Mouse (Mus musculus) testis, postnatal 14 days (tissue): ENCODE data around the gene Rpl39.
"Not testable (repeated sequence)": the region's sequence is repeated elsewhere in the genome, so short reads cannot be mapped to it uniquely, and the experiment has no call there.

Source experiments
- DNase-seq: peaks from one replicate; pipeline ENCODE4 v3.0.0; 2021; ENCODE audit warnings: low spot score

Gene Rpl39

DNA sequence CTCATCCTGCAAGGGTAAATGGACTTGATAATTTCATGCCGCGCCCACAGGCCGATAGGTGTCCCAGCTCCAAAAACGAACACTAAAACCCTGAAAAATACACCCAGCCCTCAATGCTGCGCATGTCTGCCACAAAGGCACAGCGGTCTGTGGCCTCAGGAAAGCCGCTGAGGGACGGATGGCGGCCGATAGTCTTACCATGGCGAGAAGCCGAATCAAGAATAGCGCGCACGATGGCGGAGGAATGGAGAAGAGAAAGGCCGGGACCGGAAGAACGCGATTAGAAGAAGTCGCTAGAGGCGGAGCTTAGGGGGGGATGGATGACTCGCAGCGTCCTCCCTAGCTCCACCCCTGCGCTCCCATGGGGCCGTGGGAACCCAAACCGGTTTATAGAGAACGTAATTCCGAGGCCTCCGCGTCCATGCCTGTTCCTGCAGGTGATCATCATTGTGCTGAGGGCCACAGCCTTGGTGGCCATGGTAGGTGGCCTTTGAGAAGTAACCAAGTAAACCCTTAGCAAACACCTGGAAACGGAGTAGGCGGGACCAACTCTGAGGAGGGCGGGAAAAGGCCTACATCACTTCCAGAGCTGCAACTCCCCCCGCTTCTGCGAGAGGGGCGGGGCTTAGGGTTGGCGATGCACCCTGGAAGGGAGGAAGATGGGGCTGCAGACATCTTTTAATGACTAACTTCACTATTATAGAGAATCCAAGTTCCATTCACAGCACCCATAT is at the start of gene Rpl39:
TSS of gene Rpl39 (minus strand) at position 476 of the 734 bp plus-strand sequence.
- DNase-seq = peak; percentile 85

DNA sequence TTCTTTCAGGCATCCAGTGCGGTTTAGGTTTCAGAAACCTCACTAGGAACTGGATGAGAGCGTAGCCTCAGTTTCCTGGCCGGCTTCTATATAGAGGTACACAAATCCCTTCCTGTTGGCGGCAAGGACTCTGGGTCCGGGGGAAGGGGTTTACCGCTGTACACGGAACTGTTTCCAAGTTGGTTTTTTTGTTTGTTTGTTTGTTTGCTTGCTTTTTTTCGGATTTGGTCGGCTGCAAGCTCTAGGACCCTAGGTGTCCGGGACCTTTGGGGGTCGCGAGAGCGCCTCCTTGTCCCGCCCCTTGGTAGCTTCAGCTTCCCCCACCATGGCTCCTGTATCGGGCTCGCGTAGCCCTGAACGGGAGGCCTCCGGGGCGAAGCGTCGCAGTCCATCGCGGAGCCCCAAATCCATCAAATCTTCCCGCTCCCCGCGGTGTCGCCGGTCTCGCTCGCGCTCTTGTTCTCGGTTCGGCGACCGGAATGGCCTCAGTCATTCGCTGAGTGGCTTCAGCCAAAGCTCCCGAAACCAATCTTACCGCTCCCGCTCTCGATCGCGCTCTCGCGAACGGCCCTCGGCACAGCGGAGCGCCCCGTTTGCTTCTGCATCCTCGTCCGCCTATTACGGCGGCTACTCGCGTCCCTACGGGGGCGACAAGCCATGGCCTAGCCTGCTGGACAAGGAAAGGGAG is 41.6 kb upstream of the Rpl39 start, which contains the start of gene Nkap:
TSS of gene Nkap (plus strand) at position 125 of the 688 bp plus-strand sequence.
- DNase-seq = peak; percentile 80

DNA sequence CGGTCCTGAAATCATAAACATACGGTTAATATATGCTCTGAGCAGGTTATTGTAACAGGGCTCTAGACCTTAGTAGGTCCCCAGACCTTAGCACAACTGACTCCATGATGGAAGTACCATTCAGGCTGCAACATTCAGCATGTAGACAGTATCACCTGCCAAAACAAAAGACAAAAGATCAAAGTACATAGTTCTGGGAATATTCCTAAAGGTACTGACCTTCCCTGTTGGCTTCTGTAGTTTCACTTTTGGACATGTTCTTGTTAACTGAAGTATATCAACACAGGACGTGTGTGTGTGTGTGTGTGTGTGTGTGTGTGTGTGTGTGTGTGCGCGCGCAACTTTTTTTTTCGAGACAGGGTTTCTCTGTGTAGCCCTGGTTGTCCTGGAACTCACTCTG is 40.3 kb upstream of the Rpl39 start:
- no peak for DNase-seq

DNA sequence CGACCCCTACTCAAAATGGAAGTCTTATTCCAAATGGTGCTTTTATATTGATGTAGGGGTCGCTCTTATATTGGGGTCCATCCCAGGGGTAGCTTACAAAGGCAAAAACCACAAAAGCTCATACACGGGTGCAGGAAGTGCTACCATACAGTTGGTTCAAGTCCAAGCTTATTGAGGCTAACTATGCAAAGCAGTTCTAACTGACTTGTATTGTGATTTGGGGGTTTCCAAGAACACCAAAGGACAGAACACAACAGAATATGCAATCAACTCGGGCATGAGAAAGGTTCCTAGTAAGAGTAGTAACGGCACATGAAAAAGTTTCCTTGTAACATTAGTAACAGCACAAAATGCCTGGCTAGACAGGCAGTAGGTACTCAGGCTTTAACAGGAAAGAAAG is 35.0 kb upstream of the Rpl39 start:
- DNase-seq = no peak

DNA sequence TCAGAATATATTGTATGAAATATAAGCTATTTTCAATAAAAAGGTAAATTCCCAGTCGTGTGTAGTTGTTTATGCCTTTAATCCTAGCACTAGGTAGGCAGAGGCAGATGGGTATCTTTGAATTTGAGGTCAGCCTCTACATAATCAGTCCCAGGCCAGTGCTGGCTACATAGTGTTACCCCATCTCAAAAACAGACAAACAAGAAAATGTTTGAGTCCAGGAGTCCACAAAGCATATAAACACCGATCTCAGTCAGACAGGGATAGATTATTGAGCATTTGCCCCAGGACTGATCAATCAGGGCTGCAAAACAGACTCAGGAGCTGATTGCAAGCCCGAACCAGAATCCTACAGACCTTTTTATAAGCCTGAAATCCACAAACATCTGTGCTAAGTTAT is 34.4 kb upstream of the Rpl39 start:
- no peak for DNase-seq

DNA sequence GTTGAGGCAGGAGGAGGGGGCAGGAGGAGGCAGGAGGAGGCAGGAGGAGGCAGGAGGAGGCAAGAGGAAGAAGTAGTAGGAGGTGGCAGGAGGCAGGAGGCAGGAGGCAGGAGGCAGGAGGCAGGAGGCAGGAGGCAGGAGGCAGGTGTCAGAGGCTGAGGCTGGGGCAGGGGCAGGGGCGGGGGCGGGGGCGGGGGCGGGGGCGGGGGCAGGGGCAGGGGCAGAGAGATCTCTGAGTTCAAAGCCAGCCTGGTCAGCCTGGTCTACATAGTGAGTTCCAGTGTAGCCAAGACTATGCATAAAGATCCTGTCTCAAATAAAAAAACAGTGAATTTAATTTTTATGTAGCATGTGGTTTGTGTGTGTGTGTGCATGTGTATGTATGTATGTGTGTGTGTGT is 31.9 kb upstream of the Rpl39 start:
- no peak for DNase-seq

DNA sequence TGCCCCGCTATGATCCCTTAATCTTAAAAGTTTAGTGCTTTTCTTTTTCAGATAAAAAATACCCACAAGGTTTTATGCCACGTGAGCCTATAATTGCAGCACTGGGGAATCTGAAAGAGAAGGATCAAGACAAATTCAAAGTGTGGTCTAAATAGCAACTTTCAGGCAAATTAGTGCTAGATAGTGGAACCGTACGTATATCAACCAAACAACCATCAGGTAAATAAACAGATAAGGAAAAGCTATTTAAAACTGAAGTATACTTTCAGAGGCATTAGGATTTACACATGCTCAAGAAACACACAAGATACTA is 25.6 kb upstream of the Rpl39 start:
- no peak for DNase-seq

DNA sequence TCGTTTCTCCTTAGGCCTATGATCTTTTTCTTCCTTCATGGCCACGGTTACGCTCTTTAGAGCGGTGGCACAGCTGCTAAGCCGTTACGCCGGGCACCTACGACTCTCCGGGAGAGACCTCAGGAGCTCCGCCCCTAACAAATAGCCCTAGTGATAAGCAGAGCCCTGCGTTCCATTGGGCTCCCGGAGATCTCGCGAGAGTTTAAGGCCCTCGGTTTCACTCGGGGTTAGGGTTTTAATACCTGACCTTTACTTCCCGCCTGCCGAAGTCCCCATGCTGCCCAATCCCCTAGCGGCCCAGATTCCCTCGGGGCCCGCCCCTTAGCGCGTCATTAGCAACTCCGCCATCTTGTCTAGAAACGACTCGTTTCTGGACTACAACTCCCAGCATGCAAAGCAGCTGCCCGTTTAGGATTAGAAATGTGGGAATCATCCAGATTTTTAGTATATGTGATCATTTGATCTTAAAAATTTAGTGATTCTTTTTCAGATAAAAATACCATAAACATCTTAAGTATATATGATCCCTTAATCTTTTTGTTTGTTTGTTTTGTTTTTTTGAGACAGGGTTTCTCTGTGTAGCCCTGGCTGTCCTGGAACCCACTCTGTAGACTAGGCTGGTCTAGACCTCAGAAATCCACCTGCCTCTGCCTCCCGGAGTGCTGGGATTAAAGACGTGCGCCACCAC is 25.1 kb upstream of the Rpl39 start, which contains the start of gene Upf3b:
TSS of gene Upf3b (minus strand) at position 130 of the 688 bp plus-strand sequence.
- peak; percentile 93 for DNase-seq

DNA sequence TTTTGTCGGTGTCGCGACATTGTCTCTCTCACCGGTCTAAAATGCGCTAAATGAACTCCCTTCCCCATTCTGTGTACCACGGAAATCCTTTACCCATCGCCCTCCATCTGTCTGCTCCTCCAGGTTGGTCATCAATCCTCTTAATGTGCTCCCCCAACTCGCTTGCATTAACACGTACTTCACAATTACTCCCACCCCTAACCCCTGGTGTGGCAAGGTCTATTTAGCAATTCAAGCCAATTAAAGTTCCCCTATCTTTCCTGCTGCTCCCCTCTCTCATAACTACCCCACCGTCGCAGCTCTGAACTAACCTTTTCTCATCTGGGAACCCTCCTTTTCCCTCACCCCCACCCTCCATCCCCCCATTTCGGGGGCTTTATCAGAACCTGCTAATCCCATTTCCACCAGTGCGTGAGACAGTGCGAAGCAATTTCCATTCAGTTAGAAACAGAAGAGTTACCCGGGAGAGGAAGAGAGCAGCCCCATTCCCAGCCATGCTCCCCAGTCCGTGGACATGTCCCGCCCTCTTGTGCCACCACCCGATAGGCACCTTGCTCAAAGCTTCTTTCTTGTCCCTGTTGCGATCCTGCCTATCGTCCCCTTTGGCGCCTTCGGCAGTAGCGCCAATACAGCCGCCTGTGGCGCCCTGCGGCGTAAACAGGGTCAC is 24.5 kb upstream of the Rpl39 start:
- no peak for DNase-seq

DNA sequence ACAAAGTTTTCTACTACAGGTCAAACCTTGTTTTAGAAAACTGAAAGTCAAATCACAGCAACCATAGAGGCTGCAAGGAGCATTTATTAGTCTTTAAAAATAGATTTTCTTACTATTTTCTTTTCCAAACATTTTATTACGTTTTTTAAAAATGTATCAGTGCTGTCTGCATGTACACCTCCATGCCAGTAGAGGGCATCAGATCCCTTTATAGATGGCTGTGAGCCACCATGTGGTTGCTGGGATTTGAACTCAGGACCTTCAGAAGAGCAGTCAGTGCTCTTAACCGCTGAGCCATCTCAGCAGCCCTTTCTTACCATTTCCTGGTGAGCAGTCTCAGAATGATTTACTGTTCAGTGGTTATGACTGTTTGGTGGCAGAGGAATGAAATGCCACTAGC is 18.6 kb upstream of the Rpl39 start:
- no peak for DNase-seq

DNA sequence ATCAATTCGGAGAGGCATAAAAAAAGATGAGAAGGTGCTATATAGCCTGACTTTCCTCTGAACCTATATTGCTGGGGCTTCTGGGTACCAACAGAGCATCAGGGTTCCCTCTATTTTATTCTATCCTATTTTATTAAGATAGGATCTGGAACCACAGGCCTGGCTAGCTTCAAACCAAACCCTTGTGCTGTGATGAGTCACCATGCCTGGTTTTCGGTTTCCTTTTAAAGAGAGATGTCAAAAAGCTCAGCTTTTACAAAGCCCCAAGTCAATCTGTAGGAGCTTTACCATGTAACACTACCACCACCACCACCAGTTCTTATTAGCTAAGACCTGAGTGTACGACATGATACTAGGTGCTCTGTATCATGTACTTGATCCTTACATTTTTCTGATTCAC is 13.5 kb upstream of the Rpl39 start:
- DNase-seq = no peak

DNA sequence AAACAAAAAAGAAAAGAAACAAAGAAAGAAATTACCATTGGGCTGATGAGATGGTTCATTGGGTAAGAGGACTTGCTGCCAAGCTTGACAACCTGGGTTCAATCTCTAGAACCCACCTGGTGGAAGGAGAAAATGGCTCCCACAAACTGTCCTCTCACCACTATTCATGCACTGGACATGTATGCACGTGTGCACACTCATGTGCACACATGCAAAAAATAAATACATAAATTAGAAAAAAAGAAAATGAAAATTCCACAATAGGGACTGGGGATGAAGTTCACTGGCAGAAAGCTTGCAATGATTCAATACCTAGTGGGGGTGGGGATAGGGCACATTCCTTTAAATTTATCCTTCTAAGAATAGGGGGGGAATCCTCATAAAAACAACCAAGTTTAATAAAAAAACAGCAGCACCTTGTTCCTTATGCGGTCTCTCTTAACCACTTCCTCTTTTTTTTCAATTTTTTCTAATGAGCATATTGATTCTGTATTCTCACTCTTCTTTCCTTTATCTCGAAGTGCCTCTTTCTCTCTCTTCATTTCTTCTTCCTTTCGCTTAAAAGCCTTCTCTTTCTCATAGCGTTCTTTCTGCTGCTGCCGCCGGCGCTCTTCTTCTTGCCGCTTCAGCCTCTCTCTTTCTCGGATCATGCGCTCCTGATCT is 10.0 kb upstream of the Rpl39 start:
- no peak for DNase-seq

DNA sequence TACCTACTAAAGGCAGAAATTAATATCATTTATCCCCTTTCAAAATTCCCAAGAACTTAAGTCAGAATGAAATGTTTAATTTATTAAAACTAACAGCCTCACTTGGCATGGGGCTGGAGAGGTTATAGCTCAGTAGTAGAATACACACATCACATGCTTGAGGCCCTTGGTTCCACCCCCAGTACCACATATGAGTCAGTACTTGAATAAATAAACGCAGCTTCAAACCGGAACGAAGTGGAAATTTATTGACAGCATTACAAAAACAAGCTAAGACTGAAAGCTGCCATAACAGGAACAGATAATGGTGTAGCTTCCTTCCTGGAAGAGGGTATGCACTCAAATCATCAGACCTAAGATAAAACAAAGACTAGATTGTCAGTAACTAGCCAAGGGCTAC is 6.3 kb upstream of the Rpl39 start:
- DNase-seq = no peak

DNA sequence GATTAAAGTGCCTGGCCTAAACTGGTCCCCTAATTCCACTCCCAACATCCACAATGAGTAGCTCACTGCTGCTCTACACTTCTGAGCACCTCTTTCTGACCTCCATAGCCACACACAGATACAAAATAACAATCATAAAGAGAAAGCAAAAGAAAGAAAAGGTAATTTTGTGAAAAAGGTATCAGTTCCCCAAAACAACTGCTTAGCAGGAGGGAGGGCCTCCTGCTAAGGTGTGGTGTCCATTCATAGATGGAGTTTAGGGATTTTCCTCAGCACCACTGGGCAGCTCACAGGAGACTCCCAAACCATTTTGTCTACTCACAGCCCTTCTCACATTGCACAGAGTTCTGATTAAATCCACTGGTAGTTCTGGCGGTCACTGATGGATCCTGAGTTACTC is 3.6 kb upstream of the Rpl39 start:
- DNase-seq = no peak

DNA sequence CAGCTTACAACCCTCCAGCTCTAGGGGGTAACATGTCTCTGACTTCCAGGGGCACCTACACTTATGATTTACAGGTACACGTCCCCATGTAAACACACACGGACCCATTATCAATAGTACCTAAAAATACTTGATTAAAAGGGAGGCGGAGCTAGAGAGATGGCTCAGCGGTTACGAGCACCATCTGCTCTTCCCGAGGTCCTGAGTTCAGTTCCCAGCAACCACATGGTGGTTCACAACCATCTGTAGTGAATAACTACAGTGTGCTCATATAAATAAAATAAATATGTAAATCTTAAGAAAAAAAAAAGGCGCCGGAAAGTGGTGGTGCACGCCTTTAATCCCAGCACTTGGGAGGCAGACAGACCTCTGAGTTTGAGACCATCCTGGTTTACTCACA is 463 bp upstream of the Rpl39 start:
- no peak for DNase-seq

DNA sequence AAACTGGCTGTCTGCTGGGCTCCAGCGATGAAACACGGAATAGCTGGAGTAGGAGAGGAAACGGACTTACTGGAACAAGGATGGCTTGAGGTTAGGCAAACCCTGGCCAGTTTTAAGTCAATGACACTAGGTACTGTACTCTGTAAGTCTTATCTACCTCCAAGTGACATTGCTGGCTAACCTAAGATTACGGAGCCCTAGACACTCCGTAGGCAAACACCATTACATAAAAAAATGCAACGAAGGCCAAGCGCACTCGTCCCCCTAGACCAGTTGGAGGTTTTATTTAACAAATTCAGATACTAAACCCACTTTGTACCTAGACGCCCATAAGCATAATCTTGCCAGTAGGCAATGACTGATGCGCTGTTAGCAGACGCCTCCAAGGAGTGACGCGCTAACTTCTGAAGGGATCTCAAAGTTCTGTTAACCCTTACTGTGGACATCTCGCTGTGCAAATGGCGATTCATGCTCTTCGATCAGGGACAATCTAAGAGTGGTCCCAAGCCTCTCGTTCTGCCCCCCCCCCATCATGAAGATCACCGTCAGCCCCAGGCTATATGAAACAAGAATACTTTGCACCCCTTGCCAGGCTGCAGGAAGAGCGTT is 780 bp downstream of the Rpl39 start:
- DNase-seq = no peak

DNA sequence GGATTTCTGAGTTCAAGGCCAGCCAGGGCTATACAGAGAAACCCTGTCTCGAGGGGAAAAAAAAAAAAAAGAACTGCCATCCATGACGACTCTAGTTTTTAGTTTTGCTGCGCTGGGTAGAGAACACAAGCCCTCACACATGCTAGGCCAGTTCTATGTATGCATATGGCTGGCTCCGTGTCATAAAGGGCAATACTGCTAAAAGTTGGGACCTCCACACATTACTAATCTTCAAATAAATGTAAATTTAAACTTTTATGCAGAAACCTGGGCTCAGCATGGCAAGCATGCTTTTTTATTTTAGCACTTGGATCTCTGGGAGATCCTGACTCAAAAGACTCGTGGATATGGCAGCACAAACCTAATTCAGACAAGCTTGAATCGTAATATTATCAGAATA is 4.0 kb downstream of the Rpl39 start:
- DNase-seq = no peak

DNA sequence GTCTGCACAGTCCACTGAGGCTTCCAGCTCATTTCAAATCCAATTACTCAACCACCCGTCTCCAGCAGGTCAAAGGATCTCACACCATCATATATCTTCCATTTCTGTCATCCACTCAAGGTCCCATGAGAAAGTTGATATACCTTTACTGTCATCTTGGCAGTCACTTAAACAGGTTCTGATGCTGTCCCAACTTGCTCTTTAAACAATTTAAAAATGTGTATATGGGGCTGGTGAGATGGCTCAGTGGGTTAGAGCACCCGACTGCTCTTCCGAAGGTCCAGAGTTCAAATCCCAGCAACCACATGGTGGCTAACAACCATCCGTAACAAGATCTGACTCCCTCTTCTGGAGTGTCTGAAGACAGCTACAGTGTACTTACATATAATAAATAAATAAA is 4.9 kb downstream of the Rpl39 start:
- DNase-seq = not testable (repeated sequence)

DNA sequence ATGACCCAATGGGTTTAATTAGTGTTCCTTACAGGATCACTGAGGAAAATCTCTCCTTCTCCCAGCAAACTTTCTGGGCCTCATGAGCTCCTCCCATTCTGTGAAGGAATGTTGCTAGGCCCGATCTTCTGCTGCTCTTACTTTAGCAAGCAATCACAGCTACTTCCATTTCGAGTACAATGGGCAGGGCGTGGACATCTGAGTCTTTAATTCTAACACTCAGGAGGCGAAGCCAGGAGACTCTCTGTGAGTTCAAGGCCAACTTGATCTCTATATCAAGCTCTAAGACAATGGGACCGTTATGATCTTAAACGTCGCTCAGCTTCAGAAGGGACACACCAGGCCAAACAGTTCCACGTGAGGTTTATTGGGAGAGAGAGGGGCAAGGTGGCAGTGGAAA is 8.6 kb downstream of the Rpl39 start:
- no peak for DNase-seq

DNA sequence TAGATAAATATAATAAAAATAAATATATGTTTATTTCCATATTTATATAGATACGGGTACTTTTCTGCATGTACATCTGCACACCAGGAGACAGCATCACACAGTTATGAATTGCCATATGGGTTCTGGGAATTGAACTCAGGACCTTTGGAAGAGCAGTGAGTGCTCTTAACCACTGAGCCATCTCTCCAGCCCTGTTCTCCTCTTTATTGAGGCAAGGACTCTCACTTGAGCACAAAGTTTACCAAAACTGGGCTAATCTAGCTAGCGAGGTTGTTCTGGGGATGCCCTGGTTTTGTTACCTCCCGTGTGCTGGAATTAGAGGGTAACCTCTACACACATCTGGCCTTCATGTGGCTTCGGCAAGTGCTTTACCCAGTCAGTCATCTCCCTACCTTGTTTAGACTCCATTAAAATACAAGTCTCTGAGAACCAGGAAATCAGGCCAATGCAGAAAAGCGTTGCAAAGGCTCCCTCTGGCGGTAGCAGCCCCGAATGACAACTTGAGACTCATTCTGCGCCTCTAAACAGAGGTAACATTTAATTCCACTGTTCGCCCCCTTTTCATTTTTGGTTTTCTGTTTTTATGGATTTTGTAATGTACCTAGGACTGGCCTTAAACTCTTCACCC is 10.8 kb downstream of the Rpl39 start:
- DNase-seq = no peak

DNA sequence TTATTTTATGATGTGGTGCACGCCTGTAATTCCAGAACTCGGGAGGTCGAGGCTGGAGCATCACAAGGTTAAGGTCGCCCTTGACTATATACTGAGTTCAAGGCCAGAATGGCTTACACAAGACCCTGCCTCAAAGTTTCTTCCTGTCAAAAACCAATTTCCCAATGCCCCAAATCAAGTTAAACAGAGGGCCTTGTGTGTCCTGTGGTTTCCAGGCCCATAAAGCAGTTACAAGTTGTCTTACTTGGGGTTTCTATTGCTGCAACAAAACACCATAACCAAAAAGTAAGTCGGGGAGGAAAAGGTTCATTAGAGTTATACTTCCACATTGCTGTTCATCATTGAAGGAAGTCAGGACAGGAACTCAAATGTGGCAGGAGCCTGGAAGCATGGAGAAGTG is 16.4 kb downstream of the Rpl39 start:
- no peak for DNase-seq
